Mouse (Mus musculus) testis, adult 2 months (tissue): ENCODE measurements around the gene Egr2.

Source experiments
- CTCF ChIP-seq: fragments of 200-500 bp; IDR thresholded peaks from 2 replicates; pipeline ENCODE4 v1.5.1; 2012; ENCODE audit warnings: low read depth, mild to moderate bottlenecking, inconsistent platforms, low read length, moderate library complexity; ENCODE audit not compliant: control insufficient read depth, insufficient read depth, insufficient replicate concordance
- POLR2A ChIP-seq: fragments of 200-500 bp; IDR thresholded peaks from 2 replicates; pipeline ENCODE4 v1.6.1; 2012; ENCODE audit warnings: low read depth, mild to moderate bottlenecking, inconsistent platforms, low read length, moderate library complexity; ENCODE audit not compliant: control insufficient read depth

DNA sequence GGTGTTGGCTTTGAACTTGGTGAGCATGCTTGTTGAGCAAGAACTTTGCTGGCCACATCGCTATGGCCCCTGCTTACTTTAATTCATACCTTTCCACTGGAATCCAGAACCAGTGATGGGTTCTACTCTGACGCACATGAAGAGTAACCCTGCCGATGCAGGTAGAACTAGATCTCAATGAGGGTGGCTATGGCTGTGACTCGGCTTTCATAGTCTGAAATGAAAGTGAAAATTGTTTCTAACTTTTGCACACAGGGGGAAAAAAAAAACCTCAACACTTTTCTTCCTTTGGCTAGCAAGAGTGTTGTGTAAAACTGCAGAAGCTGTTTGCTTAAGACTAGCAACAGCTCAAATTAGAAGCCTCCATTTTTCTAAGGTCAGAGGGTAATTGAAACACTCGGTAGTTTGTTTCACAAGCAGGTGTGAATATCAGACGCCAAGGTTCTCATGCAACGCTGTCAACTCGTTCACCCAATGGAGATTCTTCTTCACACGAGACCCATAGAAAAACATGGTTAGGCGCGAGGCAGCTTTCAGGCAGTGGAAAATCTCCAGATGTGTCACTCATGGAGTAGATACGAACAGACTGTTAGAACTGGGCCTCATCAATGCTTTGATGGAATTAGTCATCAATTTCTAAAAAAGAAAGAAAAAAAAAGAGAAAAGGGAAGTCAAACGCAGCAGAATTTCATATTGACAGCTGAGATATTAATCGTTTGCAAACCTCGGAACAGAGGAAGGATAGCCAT lies 38.0 kb upstream of the Egr2 start:
- TF ChIP-seq CTCF (no peak), POLR2A (no peak)
